Mouse (Mus musculus) testis, postnatal 10 days (tissue): Measurements from ENCODE around the gene Mpl.
A peak's percentile ranks its signal among the peaks of the same experiment; 100 is the strongest.

Experiments
- DNase-seq: peaks from one replicate; pipeline ENCODE4 v3.0.0; 2021; ENCODE audit warnings: low spot score

Mpl gene

GRCm38 (mm10) chr4:118427768-118428451 lies 29.4 kb downstream of the Mpl start, which contains the start of gene Elovl1:
Gene Elovl1, plus strand, starts transcription at chr4:118428093.
- peak; percentile 92 for DNase-seq

GRCm38 (mm10) chr4:118427415-118427767 lies 29.9 kb downstream of the Mpl start:
- no peak for DNase-seq

- DNase-seq, result no peak
Measured at GRCm38 (mm10) chr4:118425374-118425773, 31.9 kb downstream of the Mpl start.

GRCm38 (mm10) chr4:118424541-118425160 lies 32.7 kb downstream of the Mpl start:
- no peak for DNase-seq

- no peak for DNase-seq
Measured at GRCm38 (mm10) chr4:118421384-118421783, 35.9 kb downstream of the Mpl start.

GRCm38 (mm10) chr4:118417112-118417797 lies 40.1 kb downstream of the Mpl start:
- no peak for DNase-seq

GRCm38 (mm10) chr4:118416329-118416728 lies 41.0 kb downstream of the Mpl start:
- DNase-seq, result no peak

GRCm38 (mm10) chr4:118415779-118416178 lies 41.5 kb downstream of the Mpl start:
- DNase-seq, result no peak

GRCm38 (mm10) chr4:118413553-118413952 lies 43.8 kb downstream of the Mpl start:
- no peak for DNase-seq

GRCm38 (mm10) chr4:118410871-118411270 lies 46.4 kb downstream of the Mpl start:
- DNase-seq, result no peak

- DNase-seq, result peak; percentile 89
Measured at GRCm38 (mm10) chr4:118409142-118409900, 48.0 kb downstream of the Mpl start, which contains the start of the genes Szt2 and Med8. Gene Szt2, minus strand, starts transcription at chr4:118409273. Gene Med8, plus strand, starts transcription at chr4:118409337.

GRCm38 (mm10) chr4:118402701-118403100 lies 54.6 kb downstream of the Mpl start:
- peak; percentile 73 for DNase-seq

GRCm38 (mm10) chr4:118401918-118402317 lies 55.4 kb downstream of the Mpl start:
- no peak for DNase-seq

- no peak for DNase-seq
Measured at GRCm38 (mm10) chr4:118401421-118401820, 55.9 kb downstream of the Mpl start.

- DNase-seq, result no peak
Measured at GRCm38 (mm10) chr4:118398400-118398799, 58.9 kb downstream of the Mpl start.

GRCm38 (mm10) chr4:118396433-118396832 lies 60.9 kb downstream of the Mpl start:
- no peak for DNase-seq

GRCm38 (mm10) chr4:118395289-118395688 lies 62.0 kb downstream of the Mpl start:
- no peak for DNase-seq

GRCm38 (mm10) chr4:118394505-118394904 lies 62.8 kb downstream of the Mpl start:
- no peak for DNase-seq
